Mouse (Mus musculus): ENCODE data around the gene Sgms1. TPM values are rescaled to one million over a fixed set of nuclear protein-coding genes. Genes with fewer than 3 reads are reported as not detected.

The Sgms1 gene
- polyA plus RNA-seq, 2 experiments: 20.8 to 36.8 TPM

DNA sequence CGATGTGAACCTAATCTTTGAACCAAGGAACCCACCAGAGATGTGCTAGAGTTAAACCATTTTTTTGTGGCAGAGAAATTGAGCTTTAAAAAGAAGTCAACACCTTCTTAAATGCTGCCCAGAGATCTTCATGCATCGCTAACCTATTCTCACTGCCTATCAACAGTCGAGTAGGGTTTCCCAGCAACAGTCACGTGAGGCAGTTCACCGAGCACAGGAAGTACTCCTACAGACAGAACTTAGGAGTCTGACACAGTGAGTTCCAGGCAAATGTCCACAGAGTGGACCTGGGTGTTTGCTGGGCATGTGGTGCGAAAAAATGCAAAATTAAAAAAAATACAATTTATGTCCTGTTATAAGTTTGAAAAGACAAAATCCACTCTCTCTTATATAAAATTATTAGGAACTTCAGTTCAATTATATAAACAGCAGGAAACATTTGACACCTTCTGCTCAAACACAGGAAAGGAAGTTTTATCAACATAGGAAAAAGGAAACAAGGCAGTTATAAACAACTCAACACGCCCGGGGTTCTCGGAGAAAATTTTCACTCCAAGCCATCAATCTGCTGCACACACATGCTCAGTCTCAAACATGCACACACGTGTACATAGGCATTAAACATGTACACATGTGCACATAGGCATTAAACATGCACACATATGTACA, 64.3 kb downstream of the Sgms1 start:
- Histone ChIP-seq H3K4me3 (replicated peaks; ENCODE audit: low read length) (no peak overlapping the region), H3K27ac (replicated peaks; ENCODE audit: low read depth, low read length) (no peak overlapping the region), H3K27me3 (ENCODE audit: control insufficient read depth, insufficient read depth, low read length) (no peaks in the 10 kb centered on the region), H3K4me2 (replicated peaks; ENCODE audit: low read depth, low read length, severe bottlenecking) (no peak overlapping the region), H3K9me3 (ENCODE audit: control insufficient read depth, low read length) (no peaks in the 10 kb centered on the region), H3K9ac (ENCODE audit: low read depth, low read length, severe bottlenecking) (no peak overlapping the region), H3K36me3 (ENCODE audit: control insufficient read depth, insufficient read depth, low read length) (peaks cover 2% of the 10 kb centered on the region; the same call in 1 of the 2 replicates), H3K4me1 (ENCODE audit: control insufficient read depth, insufficient read depth, low read length) (peaks cover 26% of the 10 kb centered on the region)
- WGBS: 22% methylated on average over 10 of the region's 10 CpGs
- DNase-seq (ENCODE audit: low spot score) (no peak), ATAC-seq (ENCODE audit: low FRiP score, low read depth) (no peak)
- no peak for TF ChIP-seq POLR2A (IDR thresholded peaks at IDR 0.05; ENCODE audit: borderline replicate concordance, extremely low read depth, insufficient read depth, insufficient read length)

DNA sequence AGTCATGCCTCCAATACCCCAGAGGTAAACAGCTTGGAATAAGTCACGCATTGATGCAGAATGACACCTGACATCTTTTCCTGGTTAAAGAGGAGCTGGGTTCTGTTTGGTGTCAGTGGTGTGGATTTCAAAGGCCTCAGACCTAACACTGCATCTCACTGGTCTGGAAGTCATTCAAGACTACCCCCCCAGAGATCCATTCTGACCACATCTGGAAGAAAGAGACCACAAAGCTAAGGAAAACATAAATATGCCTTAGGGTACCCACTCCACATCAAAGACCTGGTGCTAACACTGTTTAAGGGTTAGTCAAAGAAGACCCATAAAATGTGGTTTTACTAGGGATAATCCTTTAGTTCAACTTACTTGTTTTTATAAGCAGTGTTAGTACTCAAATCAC, 65.0 kb downstream of the Sgms1 start:
- no peak overlapping the region for H3K9ac ChIP-seq (ENCODE audit: low read depth, low read length, severe bottlenecking)
- H3K9me3 ChIP-seq (ENCODE audit: control insufficient read depth, low read length): no peaks in the 10 kb centered on the region
- no peak for ATAC-seq (ENCODE audit: low FRiP score, low read depth)
- WGBS: 54% methylated on average over 1 of the region's 1 CpGs
- no peaks in the 10 kb centered on the region for H3K27me3 ChIP-seq (ENCODE audit: control insufficient read depth, insufficient read depth, low read length)
- peaks cover 29% of the 10 kb centered on the region for H3K4me1 ChIP-seq (ENCODE audit: control insufficient read depth, insufficient read depth, low read length)
- no peak for TF ChIP-seq POLR2A (IDR thresholded peaks at IDR 0.05; ENCODE audit: borderline replicate concordance, extremely low read depth, insufficient read depth, insufficient read length)
- DNase-seq (ENCODE audit: low spot score): no peak
- H3K36me3 ChIP-seq (ENCODE audit: control insufficient read depth, insufficient read depth, low read length): peaks cover 2% of the 10 kb centered on the region; the same call in 1 of the 2 replicates
- H3K4me2 ChIP-seq (replicated peaks; ENCODE audit: low read depth, low read length, severe bottlenecking): no peak overlapping the region
- H3K4me3 ChIP-seq (replicated peaks; ENCODE audit: low read length): no peak overlapping the region
- H3K27ac ChIP-seq (replicated peaks; ENCODE audit: low read depth, low read length): no peak overlapping the region

DNA sequence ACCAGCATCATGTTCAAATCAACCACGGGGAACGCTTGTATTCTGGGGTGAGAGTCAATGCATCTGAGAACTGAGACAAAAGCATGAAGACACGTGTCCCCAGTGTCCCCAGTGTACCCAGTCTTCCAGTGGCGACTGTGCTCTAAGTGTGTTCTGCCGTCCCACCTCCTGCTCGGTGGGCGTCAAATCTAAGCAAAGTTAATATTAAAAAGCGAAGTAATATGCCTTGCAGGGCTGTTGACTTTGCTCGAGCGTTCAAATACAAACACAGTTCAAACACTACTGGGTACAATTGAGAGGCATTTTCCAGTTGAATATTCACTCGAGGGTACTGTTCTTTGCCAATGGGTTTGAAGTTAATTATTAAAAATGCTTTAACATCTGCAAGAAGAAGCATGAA, 66.4 kb downstream of the Sgms1 start:
- TF ChIP-seq POLR2A (IDR thresholded peaks at IDR 0.05; ENCODE audit: borderline replicate concordance, extremely low read depth, insufficient read depth, insufficient read length): no peak
- DNase-seq (ENCODE audit: low spot score) (no peak), ATAC-seq (ENCODE audit: low FRiP score, low read depth) (no peak)
- no peak overlapping the region for H3K27ac ChIP-seq (replicated peaks; ENCODE audit: low read depth, low read length)
- H3K9me3 ChIP-seq (ENCODE audit: control insufficient read depth, low read length): no peaks in the 10 kb centered on the region
- H3K36me3 ChIP-seq (ENCODE audit: control insufficient read depth, insufficient read depth, low read length): no peaks in the 10 kb centered on the region
- peaks cover 35% of the 10 kb centered on the region for H3K4me1 ChIP-seq (ENCODE audit: control insufficient read depth, insufficient read depth, low read length)
- H3K4me2 ChIP-seq (replicated peaks; ENCODE audit: low read depth, low read length, severe bottlenecking): no peak overlapping the region
- no peak overlapping the region for H3K4me3 ChIP-seq (replicated peaks; ENCODE audit: low read length)
- no peak overlapping the region for H3K9ac ChIP-seq (ENCODE audit: low read depth, low read length, severe bottlenecking)
- WGBS: 69% methylated on average over 11 of the region's 11 CpGs
- H3K27me3 ChIP-seq (ENCODE audit: control insufficient read depth, insufficient read depth, low read length): no peaks in the 10 kb centered on the region

DNA sequence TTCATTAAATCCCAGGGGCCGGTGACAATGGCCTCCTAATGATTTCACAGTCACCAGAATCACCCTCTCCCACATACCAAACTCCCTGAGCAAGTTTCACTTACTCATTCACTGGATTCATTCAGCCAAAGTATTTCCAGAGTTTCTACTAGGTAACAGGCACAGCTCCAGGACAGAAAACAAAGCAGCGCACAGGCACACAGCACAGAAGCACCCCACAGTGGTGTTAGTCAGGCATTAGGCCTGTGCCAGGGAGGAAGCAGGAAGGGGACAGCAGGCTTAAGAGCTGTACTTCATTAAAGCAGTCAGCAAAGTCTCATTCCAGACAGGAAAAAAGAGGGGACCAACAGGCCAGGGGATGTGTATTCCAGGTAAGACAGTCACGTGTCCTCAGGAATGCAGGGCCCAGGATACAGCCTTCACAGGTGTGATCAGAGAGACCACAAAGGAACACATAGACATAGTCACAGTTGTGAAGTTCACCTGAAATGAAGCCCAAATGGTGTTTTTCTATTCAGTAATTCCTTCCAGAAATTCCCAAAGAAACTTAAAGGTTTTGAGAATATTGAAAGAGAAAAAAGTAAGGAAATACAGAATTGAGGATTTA, 67.0 kb downstream of the Sgms1 start:
- TF ChIP-seq POLR2A (IDR thresholded peaks at IDR 0.05; ENCODE audit: borderline replicate concordance, extremely low read depth, insufficient read depth, insufficient read length): no peak
- WGBS: 22% methylated on average over 3 of the region's 3 CpGs
- Histone ChIP-seq H3K9ac (ENCODE audit: low read depth, low read length, severe bottlenecking) (no peak overlapping the region), H3K27ac (replicated peaks; ENCODE audit: low read depth, low read length) (no peak overlapping the region), H3K4me2 (replicated peaks; ENCODE audit: low read depth, low read length, severe bottlenecking) (no peak overlapping the region), H3K36me3 (ENCODE audit: control insufficient read depth, insufficient read depth, low read length) (no peaks in the 10 kb centered on the region), H3K9me3 (ENCODE audit: control insufficient read depth, low read length) (no peaks in the 10 kb centered on the region), H3K4me3 (replicated peaks; ENCODE audit: low read length) (no peak overlapping the region), H3K27me3 (ENCODE audit: control insufficient read depth, insufficient read depth, low read length) (no peaks in the 10 kb centered on the region), H3K4me1 (ENCODE audit: control insufficient read depth, insufficient read depth, low read length) (peaks cover 35% of the 10 kb centered on the region)
- DNase-seq (ENCODE audit: low spot score) (peak; percentile 30), ATAC-seq (ENCODE audit: low FRiP score, low read depth) (no peak)

DNA sequence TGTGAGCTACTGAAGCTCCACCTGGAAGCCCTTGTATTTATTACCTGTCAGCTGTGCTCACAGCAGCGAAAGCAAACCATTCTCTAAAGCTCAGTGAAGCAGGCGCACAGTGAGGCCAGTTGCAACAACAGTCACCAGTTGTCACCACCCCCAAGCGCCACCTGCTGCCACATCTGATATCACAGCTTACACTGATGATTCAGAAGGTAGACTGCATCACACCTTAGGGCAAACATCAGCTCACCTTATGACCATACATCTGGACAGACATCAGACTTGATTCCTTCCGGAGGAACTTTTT, 69.2 kb downstream of the Sgms1 start:
- no peak for TF ChIP-seq POLR2A (IDR thresholded peaks at IDR 0.05; ENCODE audit: borderline replicate concordance, extremely low read depth, insufficient read depth, insufficient read length)
- WGBS: 28% methylated on average over 4 of the region's 4 CpGs
- H3K4me1 ChIP-seq (ENCODE audit: control insufficient read depth, insufficient read depth, low read length): peaks cover 32% of the 10 kb centered on the region
- H3K9me3 ChIP-seq (ENCODE audit: control insufficient read depth, low read length): no peaks in the 10 kb centered on the region
- no peaks in the 10 kb centered on the region for H3K27me3 ChIP-seq (ENCODE audit: control insufficient read depth, insufficient read depth, low read length)
- no peak overlapping the region for H3K4me3 ChIP-seq (replicated peaks; ENCODE audit: low read length)
- no peak overlapping the region for H3K27ac ChIP-seq (replicated peaks; ENCODE audit: low read depth, low read length)
- H3K9ac ChIP-seq (ENCODE audit: low read depth, low read length, severe bottlenecking): no peak overlapping the region
- no peak overlapping the region for H3K4me2 ChIP-seq (replicated peaks; ENCODE audit: low read depth, low read length, severe bottlenecking)
- ATAC-seq (ENCODE audit: low FRiP score, low read depth) (no peak), DNase-seq (ENCODE audit: low spot score) (peak; percentile 54)
- H3K36me3 ChIP-seq (ENCODE audit: control insufficient read depth, insufficient read depth, low read length): no peaks in the 10 kb centered on the region
